Mouse (Mus musculus) adrenal gland, adult 2 months (tissue): ENCODE measurements at regions not wholly inside any gene's neighbourhood (a gene's known extent, or its start where the extent isn't known, plus 50 kb on each side); places are given as distances from the start of the nearest gene placed in this dataset.
"Not testable (repeated sequence)": the region's sequence is repeated elsewhere in the genome, so short reads cannot be mapped to it uniquely, and the experiment has no call there.

Source experiments
- DNase-seq: peaks from one replicate; pipeline ENCODE4 v3.0.0; 2021

DNA sequence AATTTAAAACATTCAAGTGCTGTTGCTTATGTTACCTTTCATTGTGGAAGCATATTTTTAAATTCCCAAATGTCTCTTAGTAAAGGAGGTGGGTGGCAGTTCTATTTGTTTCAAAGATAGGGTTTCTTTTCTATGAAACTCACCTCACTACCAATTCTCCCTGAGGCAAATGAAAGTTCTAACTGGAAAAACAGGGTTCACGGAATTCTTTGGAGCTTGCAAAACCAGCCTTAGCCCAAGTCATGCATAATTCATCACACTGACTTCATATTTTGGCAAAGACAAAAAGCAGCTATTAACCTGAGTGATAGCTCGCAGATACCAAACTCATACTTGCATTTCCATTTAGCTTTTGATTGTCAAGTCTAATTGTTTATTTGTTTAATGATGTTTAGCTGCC lies 73.8 kb downstream of the Dio2 start:
- DNase-seq, result no peak

DNA sequence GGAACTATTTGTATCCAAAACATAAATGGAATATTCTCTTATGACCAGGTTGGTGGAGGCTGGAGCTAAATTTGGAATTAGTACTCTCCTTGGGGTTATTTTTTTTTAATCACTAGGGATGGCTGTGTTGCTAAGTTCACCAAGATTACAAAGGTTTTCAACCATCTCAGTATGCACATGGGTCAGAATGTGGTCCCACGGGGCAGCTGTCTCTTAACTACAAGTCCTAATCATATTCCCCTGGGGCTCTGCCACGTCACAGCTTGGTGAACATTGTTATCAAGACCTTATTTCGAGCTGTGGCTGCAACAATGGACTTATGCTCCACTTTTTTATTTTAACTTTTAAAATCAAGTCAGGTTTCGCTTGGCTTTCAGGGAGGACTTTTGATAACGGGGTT lies 92.8 kb downstream of the Dio2 start:
- DNase-seq, result peak; percentile 2

DNA sequence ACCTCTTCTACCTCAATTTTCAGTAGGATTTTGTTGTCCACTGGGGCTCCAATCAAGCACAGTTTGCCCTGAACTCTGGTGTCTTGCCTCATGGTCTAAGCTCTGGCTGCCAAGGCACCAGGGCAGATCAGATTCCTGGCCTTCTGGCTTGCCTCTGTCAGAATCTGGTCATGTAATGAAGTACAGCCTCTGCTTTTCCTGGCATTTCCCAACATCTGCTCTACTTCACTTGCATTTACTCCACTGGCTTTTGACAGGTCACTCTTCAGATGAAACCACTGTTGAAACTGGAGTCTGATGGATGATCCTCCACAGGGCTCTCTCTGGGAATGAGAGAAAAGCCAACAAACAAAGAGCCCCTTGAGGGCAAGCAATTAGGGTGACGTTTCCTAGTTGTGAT lies 94.3 kb downstream of the Dio2 start:
- DNase-seq, result peak; percentile 10

DNA sequence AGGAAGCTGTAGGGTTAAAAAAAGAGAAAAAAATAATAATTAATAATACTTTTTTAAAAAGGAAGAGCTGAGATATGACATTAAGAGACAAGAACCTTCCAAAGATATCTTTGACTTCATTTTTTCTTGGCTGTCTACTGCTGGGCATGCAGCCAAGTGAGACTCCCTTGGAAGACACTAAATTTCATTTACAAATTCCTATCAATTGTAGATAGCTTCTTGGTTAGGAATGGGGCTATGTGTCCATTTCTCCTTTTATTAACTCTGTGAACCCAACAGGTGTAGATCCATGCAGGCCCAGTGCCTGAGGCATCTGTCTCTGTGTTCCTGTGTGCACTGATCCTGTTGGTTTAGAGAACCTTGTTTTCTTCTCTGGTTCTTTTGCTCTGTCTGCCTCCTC lies 113.4 kb downstream of the Dio2 start:
- no peak for DNase-seq

DNA sequence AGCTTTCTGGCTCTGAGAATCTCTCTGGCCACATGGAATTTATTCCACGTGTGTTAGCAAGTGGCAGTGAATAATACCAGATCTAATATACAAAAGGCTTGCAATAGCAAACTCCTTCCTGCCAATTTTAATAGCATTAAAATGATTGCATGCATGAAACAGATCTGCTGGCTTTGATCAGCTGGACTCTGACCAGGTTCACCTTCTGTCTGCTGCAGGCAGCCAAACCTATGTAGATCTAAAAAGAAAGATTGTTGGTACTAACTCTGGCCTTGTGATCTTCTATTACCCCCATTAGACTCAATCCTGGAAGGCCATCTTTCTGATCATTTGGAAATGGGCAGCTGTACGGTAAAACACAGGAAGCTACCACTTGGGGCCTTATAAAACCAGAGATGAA lies 114.8 kb downstream of the Dio2 start:
- DNase-seq, result no peak

DNA sequence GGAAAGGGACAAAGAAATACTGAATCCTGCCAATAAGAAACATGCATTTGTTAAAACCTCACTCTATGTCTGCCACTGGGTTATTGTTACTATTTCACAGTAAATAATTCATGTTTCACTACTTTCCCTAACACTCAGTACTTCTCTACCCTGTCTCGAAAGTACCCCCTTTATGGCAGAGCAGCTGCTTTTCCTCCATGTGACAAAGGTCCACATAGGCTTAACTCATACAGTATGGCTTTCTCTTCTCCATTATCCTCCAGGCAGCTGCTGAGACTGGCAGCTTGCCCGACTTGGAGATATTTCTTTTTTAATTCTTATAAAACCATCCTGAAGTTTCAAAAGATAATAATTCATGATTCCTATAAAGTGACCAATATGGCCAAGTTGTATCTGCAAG lies 129.4 kb downstream of the Dio2 start:
- no peak for DNase-seq

DNA sequence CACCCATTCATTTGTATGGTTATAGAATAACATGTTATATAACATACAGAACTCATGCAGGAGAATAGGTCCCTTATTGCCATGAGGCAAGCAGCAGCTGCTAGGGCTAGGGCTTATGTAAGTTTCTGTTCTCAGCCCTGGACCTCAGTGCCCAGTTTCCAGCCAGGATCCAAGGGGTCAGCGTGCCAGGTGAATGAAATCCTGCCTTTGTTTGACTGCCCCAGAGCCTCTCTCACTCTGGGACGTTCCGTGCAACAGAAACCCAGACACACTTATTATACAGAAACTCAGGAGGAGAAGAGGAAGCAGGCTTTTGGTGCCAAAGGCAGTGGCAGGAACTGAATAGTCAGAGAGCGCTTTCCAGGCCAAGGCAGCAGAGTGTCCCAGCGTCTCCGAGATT lies 130.3 kb downstream of the Dio2 start:
- peak; percentile 13 for DNase-seq

DNA sequence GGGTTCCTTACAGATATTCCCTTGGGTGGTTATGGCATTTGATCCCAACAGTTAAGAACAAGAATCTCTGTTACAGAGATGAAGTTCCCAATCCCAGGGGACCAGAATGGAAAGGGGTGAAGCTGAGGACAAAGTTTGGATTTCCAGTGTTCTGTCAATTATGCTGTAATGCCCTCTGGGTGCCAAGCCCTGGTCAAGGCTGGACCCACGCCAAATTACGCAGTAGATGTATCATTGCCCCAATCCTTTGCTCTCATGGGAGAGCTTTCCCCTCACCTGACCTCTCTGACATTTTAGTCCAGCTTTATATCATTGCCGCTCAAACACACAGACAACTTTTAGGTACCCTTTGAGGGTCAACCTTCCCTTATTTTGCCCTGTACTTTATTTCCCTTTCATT lies 158.2 kb downstream of the Dio2 start:
- peak; percentile 27 for DNase-seq

DNA sequence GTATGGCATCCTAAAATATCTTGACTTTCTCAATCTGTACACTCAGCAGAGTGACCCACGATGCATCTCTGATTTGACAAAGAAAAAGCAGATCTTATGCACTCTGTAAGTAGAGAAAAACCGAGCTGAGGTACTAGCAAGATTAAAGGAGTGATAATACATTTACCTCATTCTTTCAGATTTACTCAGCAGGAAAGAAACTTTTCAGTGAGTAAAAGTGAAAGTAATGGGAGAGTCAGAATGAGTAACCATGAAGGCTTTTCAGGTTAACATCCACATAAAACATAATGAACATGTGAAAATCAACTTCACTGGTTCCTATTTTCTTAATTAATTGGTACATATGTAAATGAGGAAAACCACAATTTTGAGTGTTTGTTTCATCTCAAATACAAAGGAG lies 162.1 kb downstream of the Dio2 start:
- DNase-seq, result no peak

DNA sequence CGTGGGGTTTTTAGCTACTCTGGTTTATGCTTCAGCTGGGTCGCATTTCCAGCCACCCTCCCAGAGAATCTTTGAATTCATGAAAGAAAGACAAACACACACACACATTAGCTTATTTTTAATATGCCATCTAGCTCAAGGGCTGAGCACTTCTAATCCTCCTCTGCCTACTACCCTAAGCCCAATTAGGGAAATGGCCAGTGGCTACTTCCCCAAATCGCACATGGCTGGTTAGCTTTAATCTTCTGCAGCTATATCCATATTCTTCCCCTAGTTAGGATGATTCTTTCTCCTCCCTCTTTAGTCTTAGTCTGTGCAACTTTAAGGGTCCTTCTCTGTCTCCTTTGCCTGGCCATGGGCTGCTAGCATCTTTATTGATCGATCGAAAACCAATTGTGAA lies 166.3 kb downstream of the Dio2 start:
- DNase-seq, result no peak

DNA sequence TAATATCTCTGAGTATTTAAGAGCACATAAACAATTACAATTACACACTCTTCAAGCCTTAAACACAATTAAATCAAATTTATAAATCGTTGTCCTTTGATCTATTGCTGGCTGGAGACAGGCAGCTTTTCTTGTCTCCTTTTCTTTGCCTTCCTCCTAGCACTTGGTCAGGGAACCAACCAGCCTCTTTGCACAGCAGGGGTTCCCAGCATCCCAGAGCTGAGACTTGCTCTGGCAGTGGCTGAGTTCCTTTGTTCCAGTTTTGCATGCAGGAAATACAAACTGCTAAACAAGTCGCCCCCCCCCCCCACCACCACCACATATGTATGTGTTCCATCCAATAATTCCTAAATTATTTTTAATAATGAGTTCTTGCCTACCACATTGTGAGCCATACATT lies 166.7 kb downstream of the Dio2 start:
- no peak for DNase-seq

DNA sequence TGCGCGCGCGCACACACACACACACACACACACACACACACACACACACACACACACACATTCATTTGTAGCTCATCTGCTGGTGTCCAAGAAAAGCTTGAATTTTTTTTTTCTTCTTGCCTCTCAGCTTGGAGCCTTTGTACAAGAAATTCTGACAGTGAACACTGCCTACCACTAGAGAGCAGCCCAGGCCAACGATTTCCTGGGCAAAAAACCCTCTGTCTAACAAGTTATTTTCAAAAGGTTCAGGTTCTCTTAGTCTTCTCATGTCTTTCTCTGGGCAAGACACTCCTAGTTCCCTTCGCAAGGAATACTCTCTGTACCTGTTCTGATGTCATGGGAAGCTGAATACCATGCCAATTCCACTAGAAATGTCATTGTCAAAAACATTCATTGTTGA lies 171.9 kb downstream of the Dio2 start:
- DNase-seq, result no peak

DNA sequence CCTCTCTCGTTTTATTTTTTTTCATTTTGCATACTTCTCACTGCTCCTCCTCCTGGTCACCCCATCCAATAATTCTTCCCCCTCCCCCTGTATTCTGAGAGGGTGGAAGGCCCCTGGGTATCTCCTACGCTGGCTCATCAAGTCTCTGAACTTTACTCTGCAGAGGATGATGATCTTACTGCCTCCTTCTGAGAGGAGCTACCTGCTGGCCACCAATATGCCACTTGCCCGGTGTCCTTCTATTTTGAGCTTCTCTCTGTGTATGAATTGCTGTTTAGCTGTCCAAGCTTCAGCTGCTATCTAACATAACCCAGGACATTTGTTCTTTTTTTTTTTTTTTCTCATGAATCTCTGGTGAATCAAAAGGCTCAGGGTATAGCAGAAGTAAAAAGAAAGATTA lies 173.2 kb downstream of the Dio2 start:
- DNase-seq, result no peak

DNA sequence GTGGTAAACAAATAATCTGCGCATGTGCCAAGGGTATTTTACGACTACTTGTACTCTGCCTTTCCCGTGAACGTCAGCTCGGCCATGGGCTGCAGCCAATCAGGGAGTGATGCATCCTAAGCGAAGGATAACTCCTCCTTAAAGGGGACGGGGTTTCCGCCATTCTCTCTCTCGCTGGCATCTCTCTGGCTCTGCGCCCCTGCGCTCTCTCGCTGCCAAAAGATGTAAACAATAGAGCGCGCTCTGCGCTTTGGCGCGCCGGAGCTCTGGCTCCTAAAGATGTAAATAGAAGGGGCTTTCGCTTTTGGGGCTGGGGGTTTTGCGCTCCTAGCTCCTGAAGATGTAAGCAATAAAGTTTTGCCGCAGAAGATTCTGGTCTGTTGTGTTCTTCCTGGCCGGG lies 173.6 kb downstream of the Dio2 start:
- not testable (repeated sequence) for DNase-seq

DNA sequence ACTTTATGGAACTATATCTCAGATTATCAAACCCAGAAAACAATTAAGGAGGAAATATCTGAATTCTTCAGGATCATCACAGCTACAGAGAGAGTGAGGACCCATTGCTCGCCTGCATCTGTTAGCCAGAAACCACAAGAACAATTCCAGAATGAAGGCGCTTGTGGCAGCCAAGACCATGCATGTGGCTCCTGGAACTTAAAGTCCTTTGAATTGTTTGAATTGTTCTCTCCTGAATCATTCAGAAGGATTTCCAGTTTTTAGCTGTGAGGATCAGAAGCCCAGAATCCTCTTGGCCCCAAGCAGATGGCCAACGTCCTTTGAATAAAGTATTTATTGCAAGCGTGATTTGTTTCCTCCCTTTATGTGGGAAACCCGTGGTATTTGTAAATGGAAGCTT lies 195.9 kb downstream of the Dio2 start:
- DNase-seq, result no peak
